Mouse (Mus musculus) spleen, postnatal 10 days (tissue): ENCODE measurements at regions not wholly inside any gene's neighbourhood (a gene's known extent, or its start where the extent isn't known, plus 50 kb on each side); places are given as distances from the start of the nearest gene placed in this dataset.

Experiments
- DNase-seq, 2 experiments: peaks; one replicate each; pipeline ENCODE4 v3.0.0; 2021 to 2022; ENCODE audit warnings: low spot score in 2 of 2

- no peak for DNase-seq
These were observed 56.5 kb upstream of the Cnksr3 start for GRCm38 (mm10) chr10:7268386-7269033.

- DNase-seq: no peak
These were observed 55.9 kb upstream of the Cnksr3 start for GRCm38 (mm10) chr10:7267903-7268302.

GRCm38 (mm10) chr10:7267106-7267505 lies 55.1 kb upstream of the Cnksr3 start:
- no peak for DNase-seq

GRCm38 (mm10) chr10:7265412-7265811 lies 53.4 kb upstream of the Cnksr3 start:
- no peak for DNase-seq

- no peak for DNase-seq
These were observed 52.7 kb upstream of the Cnksr3 start for GRCm38 (mm10) chr10:7264721-7265120.
